Mouse (Mus musculus) cerebellum, postnatal 10 days (tissue): Measurements from ENCODE around the gene Slx1b.
"Not testable (repeated sequence)": the region's sequence is repeated elsewhere in the genome, so short reads cannot be mapped to it uniquely, and the experiment has no call there.

Source experiments
- DNase-seq, 2 experiments: peaks; one replicate each; pipeline ENCODE4 v3.0.0; 2021; ENCODE audit warnings: mixed read lengths in 2 of 2

Slx1b gene

DNA sequence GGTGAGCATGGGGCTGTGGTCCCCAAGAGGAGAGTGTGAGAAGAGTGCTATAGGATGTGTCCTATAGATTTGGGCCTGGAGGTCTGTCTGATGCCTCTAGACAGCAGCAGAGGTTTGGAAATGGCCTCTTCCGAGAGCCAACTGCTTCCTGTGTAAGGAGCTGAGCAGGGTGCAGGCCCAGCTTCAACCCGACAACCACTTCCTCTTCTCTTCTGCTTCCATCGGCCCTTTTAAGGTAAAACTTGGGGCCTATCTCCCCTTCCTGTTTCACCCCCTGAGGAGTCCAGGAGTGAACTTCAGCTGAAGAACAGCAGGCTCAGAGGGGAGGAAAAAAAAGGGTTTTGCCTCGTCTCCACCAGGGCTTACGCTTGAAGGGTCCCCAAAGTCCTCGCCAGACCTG, 6.8 kb upstream of the Slx1b start:
- DNase-seq = peak in 1 of 2 experiments; percentile 12

DNA sequence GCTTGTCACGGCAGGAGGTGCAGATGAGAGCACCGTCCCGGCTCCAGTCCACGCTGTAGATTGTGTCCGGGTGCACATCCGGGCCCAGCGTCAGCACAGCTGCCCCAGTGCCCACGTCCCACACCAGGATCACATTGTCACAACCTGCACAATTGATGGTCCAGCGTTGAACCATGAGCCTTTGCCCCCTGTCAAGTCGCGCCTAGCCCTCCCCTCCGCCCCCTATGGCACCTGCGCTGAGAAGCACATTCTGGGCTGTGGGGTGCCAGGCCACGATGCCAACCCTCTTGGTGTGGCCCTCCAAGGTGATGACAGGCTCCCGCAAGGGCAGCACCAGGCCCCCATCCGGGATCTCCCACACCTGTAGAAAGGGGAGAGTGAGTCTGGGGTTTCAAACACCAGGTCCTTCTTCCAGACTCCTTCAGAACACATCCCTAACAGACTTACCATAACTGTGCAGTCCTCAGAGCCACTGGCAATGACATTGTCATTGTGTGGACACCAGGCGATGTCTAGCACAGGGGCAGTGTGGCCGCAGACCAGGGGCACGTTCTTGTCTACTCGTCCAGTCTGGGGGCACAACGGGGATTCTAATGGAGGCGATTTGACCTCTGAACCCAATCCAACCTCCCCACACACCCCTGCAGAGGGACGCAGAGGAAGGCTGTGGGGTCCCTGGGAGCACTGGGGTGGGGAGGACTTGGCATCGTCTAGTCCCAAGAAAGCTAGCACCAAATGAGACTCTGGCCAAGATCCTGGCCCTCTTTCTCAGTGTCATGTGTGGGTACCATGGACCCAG, 6.2 kb upstream of the Slx1b start:
- DNase-seq = peak; percentile 30 to 35

DNA sequence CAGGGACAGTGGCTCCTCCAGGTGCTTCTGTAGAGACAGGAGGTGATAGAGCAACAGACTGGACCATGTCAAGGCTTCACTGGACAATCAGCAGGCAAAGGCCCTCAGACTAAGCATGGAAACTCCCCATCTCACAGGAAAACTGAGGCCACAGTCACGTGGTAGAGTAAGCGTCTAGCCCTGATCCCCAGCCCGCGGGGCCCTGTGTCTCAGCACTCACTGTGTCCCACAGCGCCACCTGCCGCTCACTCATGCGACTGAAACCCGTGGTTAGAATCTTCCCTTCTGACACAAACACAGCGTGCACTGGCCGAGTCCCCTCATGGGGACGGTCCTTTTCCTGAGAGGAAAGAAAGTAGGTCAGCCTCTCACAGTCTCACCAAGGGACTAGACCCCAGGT, 5.5 kb upstream of the Slx1b start:
- peak; percentile 96 to 98 for DNase-seq

DNA sequence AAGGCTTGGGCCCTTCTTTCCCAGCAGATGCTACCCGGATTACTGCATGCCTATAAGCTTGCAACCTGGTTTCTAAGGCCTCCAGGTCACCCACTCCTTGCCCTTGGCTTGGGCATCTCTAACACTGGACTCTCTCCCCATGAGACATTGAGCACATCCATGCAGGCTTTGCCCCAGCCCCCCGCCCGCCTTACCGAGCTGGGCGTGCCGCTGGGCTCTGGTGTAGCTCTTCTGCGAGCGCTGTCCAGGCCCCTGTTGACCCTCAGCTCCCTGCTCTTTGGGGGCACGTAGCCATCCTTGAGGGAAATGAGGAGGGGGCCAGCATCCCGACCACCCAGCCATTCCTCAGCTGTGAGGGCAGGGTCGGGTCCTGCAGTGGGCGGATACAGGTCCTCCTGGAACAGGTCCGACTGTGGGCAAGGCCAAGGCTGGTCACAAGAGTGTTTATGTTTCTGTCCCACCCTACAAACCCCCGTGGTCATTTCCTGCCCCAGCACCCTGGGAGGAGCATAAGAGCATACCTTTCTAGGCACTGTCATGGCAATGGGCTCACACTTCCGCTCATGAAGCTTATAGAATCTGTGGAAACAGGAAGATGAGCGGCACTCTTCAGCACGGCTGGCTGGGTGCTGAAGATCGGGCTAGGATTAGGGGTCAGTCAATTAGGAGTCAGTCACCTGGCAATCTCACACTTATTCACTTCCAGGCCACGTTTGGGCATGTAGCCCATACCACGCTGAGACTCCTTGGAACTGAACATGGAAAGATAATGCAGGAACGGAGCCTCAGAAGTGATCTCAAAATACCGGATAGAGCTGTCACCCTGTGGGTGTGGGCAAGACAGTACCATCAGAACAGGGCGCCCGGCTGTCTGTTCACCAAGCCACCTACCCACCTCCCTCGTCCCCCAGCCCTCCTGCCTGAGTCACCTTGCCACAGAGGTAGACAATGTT, 4.8 kb upstream of the Slx1b start:
- peak; percentile 59 to 62 for DNase-seq

DNA sequence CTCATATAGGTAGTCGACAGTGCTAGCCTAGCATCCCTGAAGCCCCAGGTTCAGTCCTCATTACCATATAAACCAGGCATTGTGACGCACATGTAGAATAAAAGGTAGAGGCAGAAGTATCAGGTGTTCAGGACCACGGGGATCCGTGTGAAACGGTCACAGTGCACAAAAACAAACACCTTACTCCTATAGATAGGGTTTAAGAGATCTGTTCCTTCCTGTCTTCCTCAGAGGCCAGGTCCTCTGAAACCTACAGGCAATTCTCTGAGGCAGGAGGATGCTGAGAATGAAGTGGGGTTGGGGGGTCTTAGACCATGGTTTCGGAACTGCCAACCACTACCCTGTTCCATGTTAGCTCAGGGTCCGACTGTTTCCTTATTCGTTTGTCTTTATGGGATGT, 2.3 kb upstream of the Slx1b start:
- no peak for DNase-seq

DNA sequence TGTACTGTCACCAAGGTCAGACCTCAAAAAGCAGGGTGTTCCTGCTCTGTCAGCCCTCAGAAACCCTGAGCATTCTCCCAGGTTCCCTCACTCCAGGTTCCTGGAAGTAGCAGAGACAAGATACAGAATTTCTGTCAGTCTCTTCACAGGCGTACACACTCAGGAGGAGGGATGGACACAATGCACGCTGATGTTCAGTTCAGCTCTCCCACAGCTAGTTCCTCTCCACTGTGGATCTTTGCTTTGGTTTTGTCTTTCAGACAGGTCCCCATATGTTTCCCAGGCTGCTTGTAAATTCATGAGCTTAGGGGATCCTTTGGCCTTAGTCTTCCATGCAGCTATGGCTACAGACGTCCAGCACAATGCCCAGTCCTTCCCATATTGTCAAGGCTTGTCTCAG, 1.3 kb upstream of the Slx1b start:
- no peak for DNase-seq

DNA sequence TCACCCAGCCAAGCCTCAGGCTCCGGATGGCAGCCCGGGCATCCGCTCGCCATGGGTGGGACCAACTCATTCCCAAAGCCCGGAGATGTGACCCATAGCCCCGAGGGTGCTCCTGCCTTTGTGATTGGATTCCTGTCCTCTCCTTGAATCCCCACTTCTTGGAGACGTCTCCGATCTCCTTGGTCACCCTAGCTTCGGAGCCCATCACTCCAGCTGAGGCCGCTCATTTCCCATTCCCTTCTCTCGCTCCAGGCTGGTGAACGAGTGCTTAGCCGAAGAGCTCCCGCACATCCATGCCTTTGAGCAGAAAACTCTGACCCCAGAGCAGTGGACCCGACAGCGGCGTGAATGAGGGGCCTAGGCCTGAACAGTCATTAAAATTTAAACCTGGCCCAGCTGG, 719 bp upstream of the Slx1b start:
- DNase-seq = no peak

DNA sequence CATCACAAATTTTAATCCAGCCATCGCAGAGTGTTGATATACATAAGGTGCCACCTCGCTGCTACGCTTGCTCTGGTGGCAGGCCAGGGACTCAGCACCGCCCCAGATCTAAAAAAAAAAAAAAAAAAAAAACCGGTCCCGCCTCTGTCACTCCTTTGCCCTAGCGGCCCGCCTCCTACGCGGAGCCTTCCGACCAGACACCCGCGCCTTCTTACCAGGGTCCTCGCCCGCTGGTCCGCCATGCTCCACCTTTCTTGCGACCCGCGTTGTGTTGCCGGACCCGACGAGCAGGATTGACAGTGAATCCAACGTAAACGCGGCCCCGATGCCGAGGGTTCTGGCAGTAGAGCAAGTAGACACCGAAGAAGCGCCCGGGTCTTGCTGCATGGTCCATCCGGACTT, 373 bp downstream of the Slx1b start, which contains the start of gene Bola2:
Gene Bola2, plus strand, starts transcription at position 192 of the 402 bp plus-strand sequence.
- peak in 1 of 2 experiments; percentile 79 for DNase-seq

DNA sequence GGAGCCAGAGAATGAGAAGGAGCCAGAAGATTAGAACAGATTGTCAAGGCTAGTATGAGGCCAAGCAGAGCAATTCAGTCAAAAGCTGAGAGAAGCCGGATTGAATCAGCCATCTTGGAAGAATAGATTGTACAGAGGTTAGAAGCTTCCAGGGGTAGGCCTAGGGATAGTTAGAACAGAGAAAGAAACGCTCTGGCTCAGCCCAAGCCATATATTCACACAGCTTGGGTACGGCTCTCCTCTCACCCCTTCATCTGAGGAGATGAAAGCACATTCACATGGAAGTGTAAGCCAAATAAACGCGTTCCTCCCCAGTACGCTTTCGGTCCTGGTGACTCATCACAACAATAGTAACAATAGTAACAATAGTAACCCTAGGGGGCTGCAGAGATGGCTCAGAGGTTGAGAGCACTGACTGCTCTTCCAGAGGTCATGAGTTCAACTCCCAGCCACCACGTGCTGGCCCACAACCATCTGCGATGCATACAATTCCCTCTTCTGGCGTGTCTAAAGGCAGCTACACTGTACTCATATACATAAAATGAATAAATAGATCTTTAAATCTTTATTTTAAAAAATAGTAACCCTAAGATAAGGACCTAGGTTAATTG, 1.0 kb downstream of the Slx1b start:
- peak in 1 of 2 experiments; percentile 40 for DNase-seq

DNA sequence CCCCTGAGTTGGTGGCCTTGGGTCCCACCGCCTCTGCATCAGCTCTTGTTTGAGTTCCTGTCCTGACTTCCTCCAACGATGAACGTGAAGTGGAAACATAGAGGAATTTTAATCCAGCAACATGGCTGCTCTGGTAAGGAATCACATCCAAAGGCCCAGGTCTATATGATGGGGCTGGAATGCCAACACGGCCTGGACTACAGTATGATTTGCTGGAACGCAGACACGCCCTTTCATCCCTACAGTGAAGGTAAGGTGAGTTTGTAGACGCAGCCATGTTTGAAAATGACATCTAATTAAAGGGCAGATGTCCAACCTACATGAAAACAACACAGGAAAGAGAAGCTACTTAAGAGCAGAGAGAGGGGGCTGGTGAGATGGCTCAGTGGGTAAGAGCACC, 1.8 kb downstream of the Slx1b start:
- peak in 1 of 2 experiments; percentile 13 for DNase-seq

DNA sequence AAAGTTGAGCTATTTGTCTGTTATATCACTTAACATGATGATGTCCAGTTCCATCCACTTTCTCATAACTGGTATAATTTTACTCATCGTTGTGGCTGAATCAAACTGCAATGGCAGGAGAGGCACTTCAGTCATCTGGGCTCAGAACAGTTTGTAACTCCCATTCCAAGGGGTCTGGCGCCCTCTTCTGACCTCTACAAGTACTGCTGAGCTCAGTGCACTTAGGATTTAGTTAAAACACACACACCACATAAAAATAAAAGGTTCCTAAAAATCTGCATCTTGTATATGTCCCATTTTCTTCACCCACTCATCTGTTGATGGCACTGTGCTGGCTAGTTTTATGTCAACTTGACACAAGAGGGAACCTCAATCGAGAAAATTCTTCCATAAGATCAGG, 2.3 kb downstream of the Slx1b start:
- DNase-seq = peak; percentile 89 to 93

DNA sequence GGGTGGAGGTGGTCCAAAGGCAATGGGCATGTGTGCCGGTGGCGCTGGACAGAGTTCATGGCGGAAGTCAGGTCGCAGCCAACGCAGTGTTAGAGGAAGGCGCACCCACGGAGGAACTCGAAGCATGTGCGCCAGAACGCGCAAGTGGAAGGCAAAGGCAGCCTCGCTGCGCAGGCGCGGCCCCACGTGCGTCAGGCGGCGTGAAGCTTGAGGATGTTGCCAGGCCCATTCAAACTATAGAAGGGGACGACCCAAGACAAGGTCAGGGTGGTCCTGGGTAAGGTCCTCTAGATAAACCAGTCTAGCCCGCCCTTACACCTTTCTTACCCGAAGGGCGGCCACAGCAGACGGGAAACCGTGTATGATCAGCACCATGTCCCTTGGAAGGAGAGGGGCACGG, 3.2 kb downstream of the Slx1b start:
- peak in 1 of 2 experiments; percentile 15 for DNase-seq

DNA sequence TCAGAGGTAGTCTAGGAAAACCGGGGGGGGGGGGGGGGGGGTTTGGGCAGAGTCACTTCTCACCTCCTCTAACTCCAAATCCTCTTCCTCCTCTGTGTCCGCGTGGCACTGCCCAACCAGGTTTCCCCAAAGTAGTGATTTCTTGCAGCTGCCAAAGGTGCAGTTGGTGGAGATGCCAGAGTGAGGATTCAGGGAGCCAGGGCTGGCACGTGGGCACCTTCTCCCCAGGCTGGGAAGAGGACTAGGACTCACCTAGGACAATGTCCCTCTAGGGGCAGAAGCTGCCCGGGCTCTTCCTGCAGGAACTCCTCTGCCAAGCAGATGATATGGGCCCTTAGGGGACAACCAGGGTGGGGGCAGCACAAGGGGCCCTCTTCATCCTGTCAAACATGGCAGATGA, 3.9 kb downstream of the Slx1b start:
- peak in 1 of 2 experiments; percentile 7 for DNase-seq

DNA sequence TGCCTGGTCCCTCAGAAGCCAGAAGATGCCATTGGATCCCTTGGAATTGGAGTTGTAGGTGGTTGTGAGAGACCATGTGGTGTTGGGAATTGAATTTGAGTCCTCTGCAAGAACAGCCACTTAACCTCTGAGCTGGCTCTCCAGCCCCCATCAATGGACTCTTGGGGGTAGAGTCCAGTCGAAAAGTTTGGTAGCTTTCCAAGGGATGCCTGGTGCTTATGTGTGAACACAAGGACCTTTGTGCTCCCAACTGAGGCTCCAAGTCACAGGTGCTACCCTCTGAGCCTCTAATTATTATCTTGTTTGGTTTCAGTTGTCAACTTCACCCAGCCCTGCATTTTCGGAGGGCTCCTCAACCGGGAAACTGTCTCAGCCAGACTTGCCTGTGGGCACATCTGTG, 4.8 kb downstream of the Slx1b start:
- no peak for DNase-seq

DNA sequence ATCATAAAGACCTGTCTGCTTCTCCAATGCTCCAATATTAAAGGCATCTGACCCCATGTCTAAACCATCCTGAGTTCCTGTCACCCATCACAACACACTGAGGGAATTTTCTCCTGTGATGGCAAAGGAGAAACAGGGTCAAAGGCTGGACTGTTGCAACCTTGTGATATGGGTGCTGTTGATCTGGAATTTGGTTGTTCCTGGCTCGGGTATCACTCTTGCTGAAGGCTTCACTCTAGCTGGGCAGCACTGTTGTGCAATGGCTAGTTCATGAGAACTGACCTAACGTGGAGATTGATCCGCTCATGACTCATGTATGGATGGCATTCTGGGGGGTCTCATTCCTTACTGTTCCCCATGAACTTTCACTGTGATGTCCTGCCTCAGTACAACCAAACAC, 6.6 kb downstream of the Slx1b start:
- DNase-seq = no peak

DNA sequence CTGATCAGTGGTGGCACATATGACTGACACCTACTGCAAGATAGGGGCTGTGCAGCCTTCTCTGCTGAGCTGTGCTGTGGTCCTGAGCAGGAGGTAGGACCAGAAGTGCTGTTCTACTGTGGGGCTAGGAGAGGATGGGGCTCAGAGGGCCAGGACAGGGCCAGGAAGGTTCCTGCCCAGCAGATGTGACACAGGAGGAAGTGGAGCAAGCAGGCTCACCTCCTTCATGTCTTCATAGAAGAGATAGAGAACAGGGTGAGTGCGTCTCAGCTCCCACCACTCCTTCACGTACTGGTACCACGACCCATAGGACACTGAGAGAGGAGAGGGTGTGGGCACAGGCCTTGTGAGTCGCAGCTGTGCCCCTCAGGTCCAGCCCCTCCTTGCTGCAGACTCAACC, 7.4 kb downstream of the Slx1b start:
- not testable (repeated sequence) for DNase-seq

DNA sequence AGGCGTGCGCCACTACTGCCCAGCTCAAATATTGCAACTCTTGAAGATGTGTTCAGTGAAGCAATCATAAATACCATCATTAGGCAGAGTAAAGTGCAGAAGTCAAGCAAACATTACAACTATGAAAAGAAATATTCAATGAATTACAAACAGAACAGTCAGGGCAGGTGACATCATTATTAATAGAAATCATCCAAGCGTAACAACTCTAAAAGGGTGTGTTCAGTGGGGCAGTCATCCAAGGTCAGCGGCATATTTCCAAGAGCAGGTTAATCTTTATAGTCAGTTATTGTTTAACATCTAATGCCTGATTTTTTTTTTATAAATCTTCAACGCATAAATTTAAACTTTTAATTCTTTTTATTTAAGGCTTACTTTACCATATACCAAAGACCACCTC, 14.4 kb downstream of the Slx1b start:
- DNase-seq = no peak

DNA sequence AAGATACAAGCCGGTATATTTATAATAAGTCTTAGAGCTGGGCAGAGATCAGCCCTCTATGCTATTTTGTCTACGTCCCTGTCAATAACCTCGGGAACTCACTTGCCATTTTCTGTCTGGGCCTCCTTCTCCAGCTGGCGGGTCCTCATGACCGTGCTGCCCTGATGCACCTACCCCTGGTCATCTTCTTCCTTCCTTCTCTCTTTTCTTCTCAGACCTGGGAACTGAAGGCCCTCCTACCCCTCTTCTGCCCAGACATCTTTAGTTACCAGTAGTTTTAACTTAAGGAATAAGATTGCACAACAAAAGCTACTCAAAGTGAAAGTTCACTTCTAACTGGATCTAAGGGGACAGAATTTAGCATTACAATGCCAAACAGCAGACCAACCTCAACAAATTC, 15.9 kb downstream of the Slx1b start:
- DNase-seq = no peak

DNA sequence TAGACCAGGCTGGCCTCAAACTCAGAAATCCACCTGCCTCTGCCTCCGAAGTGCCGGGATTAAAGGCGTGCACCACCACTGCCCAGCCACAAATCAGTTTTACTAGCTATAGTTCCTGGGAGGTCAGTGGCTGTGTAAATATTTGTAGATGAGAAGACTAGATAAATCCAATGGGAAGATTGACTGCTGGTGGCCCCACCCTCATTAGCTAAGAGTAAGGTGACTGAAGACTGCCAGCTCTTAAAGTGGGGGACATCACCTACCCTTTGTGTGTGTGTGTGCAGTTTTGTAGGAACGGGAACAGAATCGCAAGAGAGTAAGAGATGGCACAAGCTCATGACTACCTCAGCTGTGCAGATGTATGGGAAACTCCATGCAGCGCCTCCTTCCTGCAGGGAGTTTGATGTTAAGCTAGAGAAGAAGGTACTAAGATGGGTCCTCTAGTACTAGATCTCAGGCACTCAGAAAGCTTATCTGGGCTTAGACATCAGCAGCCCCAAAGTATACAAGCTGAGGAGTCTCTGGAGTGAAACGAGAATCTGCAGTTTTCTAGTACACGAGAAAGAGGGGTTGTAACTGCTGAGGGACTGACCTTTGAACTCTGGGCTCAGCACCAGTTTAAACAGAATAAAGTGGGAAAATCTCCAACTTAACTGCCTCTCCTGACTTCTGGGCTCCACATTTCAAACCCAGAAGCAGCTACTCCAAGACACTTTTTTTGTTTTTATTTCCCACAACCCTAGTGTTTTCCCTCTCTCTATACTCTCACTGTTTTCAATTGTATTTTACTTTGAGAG, 16.8 kb downstream of the Slx1b start:
- DNase-seq = no peak

DNA sequence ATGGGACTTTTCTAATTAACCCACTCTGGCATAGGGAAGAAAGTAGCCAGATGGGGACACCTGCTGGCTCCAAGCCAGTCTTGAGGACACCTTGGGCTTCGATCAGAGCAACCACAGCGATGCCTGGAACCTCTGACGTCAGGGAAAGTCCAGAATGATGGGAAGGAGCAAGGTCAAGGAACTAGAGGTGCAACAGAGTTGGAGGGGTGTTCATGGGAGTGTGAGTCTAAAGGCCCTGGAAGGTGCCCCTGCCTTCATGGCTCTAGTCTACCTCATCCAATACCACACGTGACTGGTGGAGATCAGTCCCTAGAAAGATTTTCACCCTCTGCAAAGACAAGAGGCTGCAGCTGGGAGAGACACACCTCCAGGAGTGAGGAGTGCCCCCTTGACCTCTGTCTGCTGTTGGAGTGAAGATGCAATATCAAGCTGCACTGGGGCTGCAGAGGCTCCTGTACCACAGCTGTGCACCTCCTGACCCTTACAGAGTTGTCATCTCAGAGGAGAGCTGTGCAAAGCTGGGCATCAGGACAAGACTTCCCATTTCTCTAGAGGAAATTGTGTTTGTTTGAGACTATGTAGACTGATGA, 18.9 kb downstream of the Slx1b start:
- DNase-seq = no peak

DNA sequence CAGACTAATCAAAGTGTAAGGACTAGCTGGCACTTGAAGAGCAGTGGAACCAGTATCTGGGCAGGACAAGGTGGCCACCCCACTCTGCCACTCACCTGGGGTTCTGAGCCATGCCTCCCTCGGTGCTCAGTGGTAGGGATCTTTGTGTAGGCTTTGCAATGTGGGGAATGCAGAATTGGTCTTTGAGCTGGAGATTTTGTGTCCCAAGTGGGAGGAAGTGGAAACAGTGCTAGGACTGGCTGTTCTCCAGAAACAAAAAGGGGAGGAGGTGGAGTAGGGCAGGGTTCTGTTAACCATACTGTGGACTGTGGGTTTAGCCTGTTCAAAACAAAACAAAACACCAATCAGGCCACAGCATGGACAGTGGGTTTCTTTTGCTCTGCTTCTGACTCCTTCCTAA, 19.4 kb downstream of the Slx1b start, which contains the start of gene Sult1a1:
Gene Sult1a1, minus strand, starts transcription at position 226 of the 400 bp plus-strand sequence.
- no peak for DNase-seq

DNA sequence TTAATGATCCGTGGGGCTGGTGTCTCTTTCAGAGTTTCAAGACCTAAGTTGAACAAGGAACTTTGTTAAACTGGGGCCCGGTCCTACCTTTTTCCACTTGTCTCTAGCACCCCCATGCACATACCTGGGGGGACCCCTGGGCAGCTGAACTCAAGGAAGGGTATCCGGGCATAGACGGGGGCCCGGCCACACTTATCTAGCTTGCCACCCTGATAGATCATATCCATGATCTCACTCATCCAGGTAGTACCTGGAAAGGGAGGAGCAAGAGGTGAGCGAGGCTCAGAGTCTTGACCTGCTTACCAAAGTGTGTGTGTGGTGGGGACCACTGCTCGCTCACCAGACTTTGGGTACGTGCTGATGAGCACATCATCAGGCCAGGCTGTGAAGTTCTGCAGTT, 20.5 kb downstream of the Slx1b start:
- DNase-seq = no peak
